Mouse (Mus musculus): ENCODE measurements around the gene Hoxa5. TPM values are rescaled to one million over a fixed set of nuclear protein-coding genes. Genes with fewer than 3 reads are reported as not detected.

The Hoxa5 gene
- total RNA-seq, 2 experiments from 2014 or later: 1.3 to 1.5 TPM

DNA sequence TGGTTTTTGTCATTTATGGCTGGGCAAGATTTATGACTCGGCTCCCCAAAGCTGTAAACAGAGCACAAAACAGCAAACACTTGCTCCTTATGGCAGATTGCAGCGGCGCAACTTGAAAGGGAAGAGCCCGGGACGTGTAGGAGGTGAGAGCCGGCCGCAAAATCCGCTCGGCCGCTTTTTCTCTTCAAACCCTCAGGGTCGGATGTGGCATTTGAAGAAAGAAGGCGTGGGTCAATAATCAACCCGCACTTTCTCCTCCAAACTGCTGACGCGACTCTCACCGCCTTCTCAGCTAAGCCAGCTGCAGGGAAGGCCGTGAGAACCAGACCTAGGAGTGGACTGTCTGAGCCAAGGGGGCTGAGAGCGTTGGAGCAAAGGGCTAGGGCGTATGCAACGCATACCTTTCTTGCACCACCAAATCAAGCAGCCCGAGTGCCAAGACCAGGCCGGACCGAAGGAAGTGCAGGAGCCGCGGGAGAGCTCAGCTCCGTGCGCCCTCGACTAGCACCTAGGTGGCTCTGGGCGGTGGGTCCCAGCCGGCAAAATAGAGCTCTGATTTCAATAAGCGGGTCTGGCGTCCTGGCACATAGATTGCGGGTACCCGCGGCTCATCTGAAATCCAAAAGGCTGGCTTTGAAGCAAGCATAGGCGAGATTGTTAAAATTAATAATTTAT, 27.2 kb downstream of the Hoxa5 start, which contains the start of gene 5730596B20Rik:
TSS of gene 5730596B20Rik (plus strand) at position 438 of the 675 bp plus-strand sequence.
- DNase-seq: no peak

- DNase-seq: no peak
Measured at GRCm38 (mm10) chr6:52176391-52176790, 28.0 kb downstream of the Hoxa5 start.

- DNase-seq: peak; percentile 31
Measured at GRCm38 (mm10) chr6:52175864-52176263, 28.5 kb downstream of the Hoxa5 start.

DNA sequence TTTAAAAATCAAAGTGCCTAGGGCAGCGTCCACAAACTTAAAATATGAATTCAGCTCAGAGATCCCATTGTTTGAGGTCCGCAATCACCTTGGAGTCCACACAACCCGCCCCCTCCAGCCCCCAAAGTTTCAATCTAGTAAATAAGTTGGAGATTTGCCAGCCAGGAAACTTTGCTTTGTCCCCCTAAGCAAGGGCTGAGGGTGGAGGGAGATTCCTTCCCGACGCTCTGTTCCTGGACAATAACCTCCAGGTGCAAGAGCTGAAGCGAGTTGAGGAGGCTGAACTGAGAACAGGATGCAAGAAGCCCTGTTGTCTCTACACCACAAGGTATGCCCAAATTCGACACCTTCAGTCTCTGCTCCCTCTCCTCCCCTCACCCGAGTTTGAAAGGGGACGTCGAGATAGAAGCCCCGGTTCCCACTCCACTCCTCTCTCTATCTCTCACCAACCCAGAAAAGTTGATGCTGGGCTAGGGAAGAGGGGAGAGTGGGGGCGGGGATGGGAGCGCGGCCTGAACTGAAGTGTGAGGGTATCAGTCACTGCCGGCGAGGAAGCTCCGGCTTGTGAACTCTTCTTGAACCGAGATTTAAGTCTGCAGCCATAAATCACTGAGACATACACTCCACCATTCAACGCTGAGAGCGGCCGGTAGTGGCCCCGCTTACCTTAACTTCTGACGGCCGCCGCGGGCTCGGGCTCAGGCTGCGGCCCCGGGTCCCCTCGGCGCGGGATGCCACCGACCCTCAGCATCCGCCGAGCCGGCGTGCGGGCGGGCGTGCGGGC, 29.2 kb downstream of the Hoxa5 start:
- DNase-seq: peak; percentile 27

GRCm38 (mm10) chr6:52173648-52174047, 30.7 kb downstream of the Hoxa5 start:
- DNase-seq: no peak

DNA sequence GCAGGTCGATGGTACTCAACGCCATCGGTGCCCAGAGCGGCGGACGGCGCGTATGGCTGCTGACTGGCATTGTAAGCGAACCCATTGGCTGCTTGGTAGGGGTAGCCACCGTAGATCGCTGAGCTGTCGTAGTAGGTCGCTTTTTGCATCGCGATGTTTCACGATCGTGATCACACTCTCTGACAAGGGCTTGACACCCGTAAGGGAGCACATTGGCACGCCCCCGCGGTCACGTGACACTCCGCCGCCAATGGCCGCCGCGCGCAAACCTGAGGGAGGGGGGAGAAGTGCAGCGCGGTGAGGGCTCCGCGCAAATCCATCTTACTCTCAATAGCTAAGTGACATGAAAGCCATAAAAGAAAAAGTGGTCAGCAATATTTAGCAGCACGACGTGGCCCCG, 31.9 kb downstream of the Hoxa5 start:
- peak; percentile 76 for DNase-seq

GRCm38 (mm10) chr6:52171938-52172337, 32.4 kb downstream of the Hoxa5 start:
- no peak for DNase-seq

DNA sequence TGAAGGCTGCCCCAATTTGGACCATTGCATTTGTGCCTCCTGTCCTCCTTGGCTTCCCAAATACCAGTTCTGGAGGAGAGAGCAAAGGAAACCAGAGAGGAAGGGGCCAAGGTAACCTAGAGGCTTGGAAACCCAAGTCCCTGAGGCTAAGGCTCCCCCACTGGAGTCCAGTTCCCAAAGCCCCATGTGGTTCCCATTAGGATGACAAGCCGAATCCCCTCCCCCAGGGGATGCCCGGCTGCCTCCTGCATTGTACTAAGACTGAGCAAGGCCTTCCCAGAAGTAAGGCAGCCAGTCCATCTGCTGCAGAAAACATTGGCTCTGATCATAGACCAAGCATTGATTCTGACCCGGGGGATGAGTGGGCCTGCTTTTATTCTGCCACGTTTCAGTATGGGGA, 33.1 kb downstream of the Hoxa5 start:
- no peak for DNase-seq

DNA sequence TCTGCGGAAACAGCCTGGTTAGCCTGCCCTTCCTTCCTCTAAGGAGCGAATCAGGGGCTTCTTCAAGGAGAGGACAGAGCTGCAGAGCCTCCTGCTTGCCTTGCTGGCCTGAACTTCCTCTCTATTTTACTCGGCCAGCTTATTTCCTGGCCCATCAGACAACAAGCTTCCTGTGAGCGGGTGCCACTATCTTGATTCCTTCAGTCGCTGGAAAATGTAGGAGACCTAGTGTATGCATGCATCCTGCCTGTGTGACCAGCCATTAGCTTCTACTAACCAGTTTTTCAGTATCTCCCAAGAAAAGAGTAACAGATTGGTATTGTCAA, 33.5 kb downstream of the Hoxa5 start:
- DNase-seq: no peak

DNA sequence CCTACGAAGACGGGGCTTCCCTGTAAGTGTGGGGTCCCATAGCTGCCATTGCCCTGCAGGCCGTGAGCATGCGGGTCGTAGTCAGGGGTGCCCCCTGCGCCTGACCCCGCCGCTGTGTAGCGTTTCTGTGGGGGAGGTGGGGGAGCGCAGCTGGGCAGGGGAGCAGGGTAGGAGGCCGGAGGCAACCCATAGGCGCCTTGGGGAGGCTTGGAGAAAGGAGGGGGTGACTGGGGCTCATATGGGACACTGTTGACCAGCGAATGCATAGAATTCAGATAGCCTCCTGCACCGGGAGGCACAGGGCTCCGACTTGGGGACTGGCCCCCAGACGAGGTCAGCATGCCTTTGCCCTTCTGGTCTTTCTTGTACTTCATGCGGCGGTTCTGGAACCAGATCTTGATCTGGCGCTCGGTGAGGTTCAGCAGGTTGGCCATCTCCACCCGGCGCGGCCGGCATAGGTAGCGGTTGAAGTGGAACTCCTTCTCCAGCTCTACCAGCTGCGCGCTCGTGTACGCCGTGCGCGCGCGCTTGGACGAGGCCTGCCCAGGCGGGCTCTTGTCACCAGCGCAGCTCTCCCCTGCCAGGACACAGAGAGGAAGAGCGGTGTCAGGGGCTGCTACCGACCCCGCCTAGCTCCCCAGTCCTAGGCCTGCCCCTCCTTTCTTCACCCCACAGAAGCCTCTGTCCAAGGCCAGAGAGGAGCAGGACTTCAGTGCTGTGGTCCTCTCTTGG, 34.1 kb downstream of the Hoxa5 start:
- no peak for DNase-seq

GRCm38 (mm10) chr6:52169499-52170165, 34.8 kb downstream of the Hoxa5 start:
- DNase-seq: no peak

DNA sequence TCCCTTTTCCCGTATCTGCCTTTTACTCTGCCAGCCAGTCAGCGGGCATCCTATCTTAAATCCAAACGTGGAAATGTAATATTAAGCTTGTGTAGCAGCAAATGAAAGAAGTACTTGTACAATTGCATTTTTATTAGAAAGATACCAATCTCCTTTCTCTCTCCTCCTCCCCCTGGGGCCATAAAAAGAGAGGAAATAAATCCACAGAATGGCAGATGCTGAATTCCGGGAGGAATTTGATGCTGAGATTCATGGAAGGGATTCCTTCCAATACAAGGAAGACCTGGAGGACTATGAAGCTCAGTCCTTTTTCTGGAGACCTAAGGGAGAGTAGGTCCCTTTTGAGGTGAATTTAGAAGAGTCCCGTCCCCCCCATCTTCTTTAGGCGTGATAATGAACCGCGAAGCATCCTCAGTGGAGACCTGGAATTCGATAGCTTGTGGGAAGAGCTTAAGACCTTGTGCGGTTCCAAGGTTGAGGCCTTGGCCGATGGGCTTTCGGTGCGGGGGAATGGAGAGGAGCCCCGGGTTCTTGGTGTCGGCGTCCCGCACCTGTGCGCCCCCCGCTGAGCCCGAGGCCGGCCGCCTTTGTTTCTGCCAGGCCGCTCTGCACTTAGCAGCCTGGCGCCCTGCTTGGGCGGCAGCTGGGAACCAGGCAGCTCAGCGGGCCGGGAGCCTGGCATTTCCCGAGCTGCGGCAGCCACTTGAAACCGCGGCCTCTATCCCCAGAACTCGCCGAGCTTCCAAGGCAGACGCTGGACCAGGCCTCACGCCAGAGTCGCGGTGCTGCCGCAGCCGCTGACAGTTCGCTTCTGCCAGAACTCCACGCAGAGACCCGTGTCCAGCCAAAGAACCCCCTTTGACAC, 36.0 kb downstream of the Hoxa5 start:
- DNase-seq: peak; percentile 29

GRCm38 (mm10) chr6:52167736-52168161, 36.6 kb downstream of the Hoxa5 start:
- DNase-seq: no peak

- no peak for DNase-seq
Measured at GRCm38 (mm10) chr6:52167176-52167575, 37.2 kb downstream of the Hoxa5 start.

DNA sequence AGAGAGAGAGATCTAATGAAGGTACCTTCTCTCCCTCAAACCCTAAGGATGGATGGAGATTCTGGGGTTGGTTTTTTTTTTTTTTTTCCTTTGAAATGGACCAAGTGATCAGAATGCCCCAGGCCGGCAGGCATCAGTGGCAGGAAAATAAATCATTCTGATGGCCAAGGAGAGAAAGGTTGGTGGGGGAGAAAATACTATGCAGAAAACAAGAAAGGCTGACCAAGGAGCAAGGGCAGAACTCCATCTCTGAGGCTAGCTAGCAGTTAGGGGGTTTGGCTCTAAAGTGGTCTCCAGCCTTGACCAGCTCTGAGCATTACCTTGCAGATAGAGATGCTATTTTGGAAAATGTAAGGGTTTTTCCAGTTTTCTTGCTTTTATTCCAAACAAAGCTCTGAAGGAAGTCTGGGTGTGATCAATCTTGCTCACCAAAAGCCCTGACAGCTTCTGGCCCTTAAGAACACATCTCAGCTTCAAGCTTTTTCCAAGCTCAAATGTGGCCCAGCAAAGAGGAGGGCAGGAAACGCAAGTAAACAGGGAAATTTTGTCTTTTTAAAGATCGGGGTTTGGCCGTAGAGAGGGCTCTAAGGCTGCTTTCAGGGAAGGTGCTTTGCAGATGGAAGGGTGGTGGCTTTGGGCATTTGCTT, 37.8 kb downstream of the Hoxa5 start:
- DNase-seq: no peak

DNA sequence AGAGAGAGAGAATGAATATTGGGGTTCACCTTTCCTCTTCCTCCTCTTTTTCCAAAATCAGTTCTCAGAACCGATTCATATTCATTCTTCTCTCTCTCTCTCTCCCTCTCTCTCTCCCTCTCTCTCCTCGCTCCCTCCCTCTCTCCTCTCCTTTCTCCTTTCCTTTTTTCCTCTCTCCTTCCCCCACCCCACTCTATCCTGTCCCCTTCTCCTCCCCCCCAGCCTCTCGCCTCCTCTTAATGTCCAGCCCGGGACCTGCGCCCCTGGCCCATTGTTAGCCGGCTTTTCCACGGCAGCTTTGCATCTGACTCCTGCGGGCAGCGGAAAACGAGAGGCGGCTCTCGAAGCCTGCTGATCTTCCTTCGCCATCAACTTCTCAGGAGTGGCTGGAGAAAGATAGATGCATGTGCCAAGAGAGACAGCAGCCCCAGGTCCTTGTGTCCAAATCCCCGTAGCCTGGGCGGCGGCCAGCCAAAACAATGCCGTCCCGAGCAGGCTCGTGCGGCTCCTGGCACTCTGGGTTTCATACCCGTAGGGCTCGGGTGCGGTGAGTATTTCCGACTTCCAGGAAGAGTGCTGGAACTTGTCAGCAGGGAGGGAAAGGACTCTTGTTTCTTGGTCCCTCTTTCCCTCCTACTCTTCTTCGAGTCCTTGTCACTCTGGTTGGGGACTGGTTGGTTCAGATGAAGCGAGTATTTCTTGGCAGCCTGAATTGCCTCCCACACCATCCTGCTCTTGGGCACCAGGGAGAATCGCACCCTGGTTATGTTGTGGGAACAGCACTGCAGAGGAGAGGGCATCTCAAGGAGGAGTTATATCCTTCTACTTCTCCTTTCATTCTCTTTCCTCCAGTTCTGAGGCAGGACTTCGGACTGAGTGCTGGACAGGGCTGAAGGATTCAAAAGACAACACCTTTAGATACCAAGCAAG, 38.7 kb downstream of the Hoxa5 start:
- peak; percentile 30 for DNase-seq

DNA sequence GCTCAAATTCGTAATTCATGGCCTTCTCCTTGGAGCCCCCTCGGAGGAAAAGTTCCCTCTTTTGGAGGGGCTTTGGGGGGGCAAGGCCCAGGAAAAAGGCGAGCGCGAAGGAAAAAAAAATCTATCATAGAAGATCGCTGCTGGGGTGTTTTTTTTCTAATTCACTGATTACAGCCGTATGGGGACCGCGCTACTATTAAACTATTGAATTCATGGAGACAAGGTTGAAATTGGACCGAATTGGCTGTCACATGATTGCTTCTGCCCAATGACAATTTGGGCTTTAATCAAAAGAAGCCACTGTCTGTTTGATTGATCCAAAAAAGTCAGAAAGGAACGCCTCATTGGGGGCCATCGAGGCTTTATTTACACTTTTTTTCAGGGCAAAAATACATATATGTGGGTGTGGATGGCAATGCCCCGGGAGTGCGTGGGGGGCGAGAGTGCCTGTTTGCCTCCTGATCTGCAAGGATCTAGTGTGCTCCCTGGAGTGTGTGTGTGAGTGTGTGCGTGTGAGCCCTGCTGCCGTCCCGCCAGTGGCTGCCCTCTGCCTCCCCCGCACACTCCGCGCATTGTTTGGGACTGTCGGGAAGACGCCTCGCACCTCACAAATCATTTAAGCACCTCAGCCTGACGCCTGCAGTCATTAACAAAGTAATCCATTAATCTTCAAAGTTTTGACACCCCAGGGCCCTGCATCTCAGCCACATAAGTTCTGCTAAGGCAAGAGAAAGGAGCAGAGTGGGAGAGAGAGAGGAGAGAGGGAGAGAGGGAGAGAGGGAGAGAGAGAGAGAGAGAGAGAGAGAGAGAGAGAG, 39.6 kb downstream of the Hoxa5 start, which contains the start of gene Hoxa2:
TSS of gene Hoxa2 (minus strand) at position 206 of the 815 bp plus-strand sequence.
- peak; percentile 15 for DNase-seq

GRCm38 (mm10) chr6:52164051-52164625, 40.2 kb downstream of the Hoxa5 start:
- no peak for DNase-seq

Measured in heart, postnatal 4 days (tissue).